Mouse (Mus musculus): ENCODE results near the gene March4.

DNA sequence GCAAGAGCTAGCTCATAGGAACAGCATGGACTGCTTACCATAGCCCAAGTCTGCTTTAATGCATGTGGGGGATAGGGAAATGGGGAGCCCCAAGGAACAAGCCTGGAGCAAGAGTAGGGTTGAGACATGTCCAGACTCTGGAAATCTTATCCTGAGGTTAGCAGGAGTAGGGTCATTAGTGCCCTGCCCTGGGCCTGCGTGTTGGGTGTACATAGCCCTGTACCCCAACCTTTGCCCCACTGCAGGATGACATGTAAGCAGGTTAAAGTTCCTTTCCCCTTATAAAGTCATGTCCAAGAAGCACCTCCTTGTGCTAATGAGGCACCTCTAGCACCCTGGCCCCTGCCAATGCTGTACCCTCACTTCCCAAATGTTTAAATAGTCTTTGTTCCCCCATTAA, 104.2 kb downstream of the March4 start:
- TF ChIP-seq POLR2A (IDR thresholded peaks at IDR 0.05; ENCODE audit: low read depth, low read length) = no peak
- TF ChIP-seq CTCF (IDR thresholded peaks at IDR 0.05; ENCODE audit: extremely low read depth, insufficient read length, insufficient replicate concordance, low read depth, low read length) = no peak

Data from small intestine, adult 2 months (tissue).